Mouse (Mus musculus) heart, embryonic 10.5 days (tissue): Measurements from ENCODE around the gene Epb41l3. TPM values are rescaled to one million over a fixed set of nuclear protein-coding genes. Genes with fewer than 3 reads are reported as not detected.

Experiments used
- DNase-seq: peaks from one replicate; pipeline ENCODE4 v3.0.0-alpha.2; 2017; ENCODE audit warnings: low spot score
- H3K27ac ChIP-seq: fragments of 300-500 bp; sonication (generic); 2 replicates; pipeline ENCODE4 v1.5.1; 2016; ENCODE audit warnings: mild to moderate bottlenecking
- H3K27me3 ChIP-seq: fragments of 300-500 bp; sonication (generic); 2 replicates; pipeline ENCODE4 v1.6.1; 2016; ENCODE audit warnings: mild to moderate bottlenecking; ENCODE audit not compliant: poor library complexity, insufficient read depth, severe bottlenecking
- H3K36me3 ChIP-seq: fragments of 300-500 bp; sonication (generic); 2 replicates; pipeline ENCODE4 v1.6.1; 2016; ENCODE audit warnings: mild to moderate bottlenecking, moderate library complexity
- H3K4me1 ChIP-seq: fragments of 300-500 bp; sonication (generic); 2 replicates; pipeline ENCODE4 v1.6.1; 2016; ENCODE audit warnings: mild to moderate bottlenecking
- H3K4me3 ChIP-seq: fragments of 300-500 bp; sonication (generic); 2 replicates; pipeline ENCODE4 v1.5.1; 2016; ENCODE audit warnings: mild to moderate bottlenecking, moderate library complexity
- H3K9me3 ChIP-seq: fragments of 300-500 bp; sonication (generic); 2 replicates; pipeline ENCODE4 v1.6.1; 2016; ENCODE audit warnings: mild to moderate bottlenecking, moderate library complexity
- WGBS: fragments of 180-500 bp; shearing (Covaris S2); methylation state at CpG from one replicate; pipeline ENCODE4 v1.1.7; 2016; 5-methylcytosine and 5-hydroxymethylcytosine counted together
- polyA plus RNA-seq: library from polyadenylated mRNA; unstranded; fragments of >200 nt; fragmentation: Nextera tagmentation; extraction: Ambion mirVana; gene quantifications from 2 replicates; pipeline ENCODE4 v1.2.1, GENCODE M21; 2016

Epb41l3 gene
- polyA plus RNA-seq, 1 experiment from 2014 or later: 108 TPM

DNA sequence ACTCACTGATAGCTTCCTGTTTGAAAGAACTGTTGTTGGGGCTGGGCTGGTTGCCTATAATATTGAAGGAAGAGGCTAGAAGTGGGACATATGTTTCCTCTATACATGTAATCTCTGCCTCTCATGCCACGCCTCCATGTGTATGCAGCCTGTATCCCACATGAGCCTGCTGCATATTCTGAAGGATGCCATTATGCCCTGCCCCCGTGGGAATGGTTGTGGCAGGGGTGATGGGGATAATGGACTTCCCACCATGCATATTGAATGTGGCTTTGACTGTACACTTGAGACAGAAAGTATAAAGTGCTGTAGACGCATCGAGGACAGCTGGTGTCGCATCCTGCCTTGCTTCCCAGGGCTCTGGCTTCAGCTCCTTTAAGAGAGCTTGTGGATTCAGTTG is 155.9 kb downstream of the Epb41l3 start:
- no peak overlapping the region for H3K4me3 ChIP-seq
- H3K36me3 ChIP-seq: no peaks in the 10 kb centered on the region
- no peak overlapping the region for H3K27ac ChIP-seq
- no peak for DNase-seq
- H3K4me1 ChIP-seq: peaks cover 17% of the 10 kb centered on the region
- H3K9me3 ChIP-seq: no peaks in the 10 kb centered on the region
- 90% methylated on average over 5 of the region's 5 CpGs for whole genome bisulfite sequencing
- no peaks in the 10 kb centered on the region for H3K27me3 ChIP-seq

DNA sequence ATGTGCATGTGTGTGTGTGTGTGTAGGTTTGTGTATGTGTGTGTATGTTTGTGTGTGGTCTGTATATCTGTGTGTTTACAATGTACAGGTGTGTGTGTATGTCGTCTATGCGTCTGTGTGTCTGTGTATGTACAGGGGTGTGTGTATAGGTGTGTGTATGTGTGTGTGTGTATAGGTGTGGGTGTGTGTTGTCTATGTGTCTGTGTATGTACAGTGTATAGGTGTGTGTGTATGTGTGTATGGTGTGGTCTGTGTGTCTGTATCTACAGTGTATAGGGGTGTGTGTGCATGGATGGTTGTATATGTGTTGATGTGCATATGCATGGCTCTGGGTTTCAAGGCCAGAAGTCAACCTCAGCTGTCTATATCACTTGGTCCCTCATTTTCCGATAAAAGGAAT is 161.7 kb downstream of the Epb41l3 start:
- H3K27ac ChIP-seq: no peak overlapping the region
- no peak for DNase-seq
- 90% methylated on average over 3 of the region's 3 CpGs for WGBS
- no peaks in the 10 kb centered on the region for H3K27me3 ChIP-seq
- no peaks in the 10 kb centered on the region for H3K4me1 ChIP-seq
- H3K36me3 ChIP-seq: peaks cover 23% of the 10 kb centered on the region
- no peak overlapping the region for H3K4me3 ChIP-seq
- H3K9me3 ChIP-seq: no peaks in the 10 kb centered on the region

DNA sequence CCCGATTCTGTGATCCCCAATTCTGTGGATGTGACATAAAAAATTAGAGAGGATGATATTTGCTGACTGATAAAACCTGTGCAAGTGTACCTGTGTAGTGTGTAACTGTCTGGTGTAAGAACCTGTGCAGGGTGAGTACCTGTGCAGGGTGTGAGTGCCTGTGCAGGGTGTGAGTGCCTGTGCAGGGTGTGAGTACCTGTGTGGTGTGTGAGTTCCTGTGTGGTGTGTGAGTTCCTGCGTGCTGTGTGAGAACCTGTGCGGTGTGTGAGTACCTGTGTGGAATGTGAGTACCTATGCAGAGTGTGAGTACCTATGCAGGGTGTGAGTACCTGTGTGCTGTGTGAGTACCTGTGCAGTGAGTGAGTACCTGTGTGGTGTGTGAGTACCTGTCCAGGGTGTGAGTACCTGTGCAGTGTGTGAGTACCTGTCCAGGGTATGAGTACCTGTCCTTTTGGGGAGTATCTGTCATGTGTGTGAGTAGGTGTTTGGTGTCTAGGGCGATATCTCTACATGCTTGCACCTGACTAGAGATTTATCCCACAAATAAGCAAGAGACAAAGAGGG is 163.4 kb downstream of the Epb41l3 start:
- Histone ChIP-seq H3K9me3 (no peaks in the 10 kb centered on the region), H3K27me3 (no peaks in the 10 kb centered on the region), H3K4me1 (no peaks in the 10 kb centered on the region), H3K27ac (no peak overlapping the region), H3K36me3 (peaks cover 29% of the 10 kb centered on the region), H3K4me3 (no peak overlapping the region)
- DNase-seq: no peak
- WGBS: 94% methylated on average over 4 of the region's 4 CpGs

GRCm38 (mm10) chr17:69239423-69239822 is 163.9 kb downstream of the Epb41l3 start:
- no peak for DNase-seq
- WGBS: 89% methylated on average over 6 of the region's 6 CpGs
- no peaks in the 10 kb centered on the region for H3K9me3 ChIP-seq
- no peak overlapping the region for H3K4me3 ChIP-seq
- peaks cover 32% of the 10 kb centered on the region for H3K36me3 ChIP-seq
- no peaks in the 10 kb centered on the region for H3K27me3 ChIP-seq
- no peak overlapping the region for H3K27ac ChIP-seq
- H3K4me1 ChIP-seq: no peaks in the 10 kb centered on the region

- Histone ChIP-seq H3K27ac (no peak overlapping the region), H3K27me3 (no peaks in the 10 kb centered on the region), H3K4me1 (no peaks in the 10 kb centered on the region), H3K9me3 (no peaks in the 10 kb centered on the region), H3K4me3 (no peak overlapping the region), H3K36me3 (peaks cover 41% of the 10 kb centered on the region)
- DNase-seq: no peak
- 74% methylated on average over 9 of the region's 9 CpGs for WGBS
Observed at GRCm38 (mm10) chr17:69255834-69256233, 180.4 kb downstream of the Epb41l3 start.

GRCm38 (mm10) chr17:69256441-69256840 is 181.0 kb downstream of the Epb41l3 start:
- 54% methylated on average over 9 of the region's 9 CpGs for WGBS
- H3K27ac ChIP-seq: no peak overlapping the region
- no peaks in the 10 kb centered on the region for H3K4me1 ChIP-seq
- no peaks in the 10 kb centered on the region for H3K27me3 ChIP-seq
- peaks cover 41% of the 10 kb centered on the region for H3K36me3 ChIP-seq
- H3K9me3 ChIP-seq: no peaks in the 10 kb centered on the region
- no peak overlapping the region for H3K4me3 ChIP-seq
- DNase-seq: no peak

DNA sequence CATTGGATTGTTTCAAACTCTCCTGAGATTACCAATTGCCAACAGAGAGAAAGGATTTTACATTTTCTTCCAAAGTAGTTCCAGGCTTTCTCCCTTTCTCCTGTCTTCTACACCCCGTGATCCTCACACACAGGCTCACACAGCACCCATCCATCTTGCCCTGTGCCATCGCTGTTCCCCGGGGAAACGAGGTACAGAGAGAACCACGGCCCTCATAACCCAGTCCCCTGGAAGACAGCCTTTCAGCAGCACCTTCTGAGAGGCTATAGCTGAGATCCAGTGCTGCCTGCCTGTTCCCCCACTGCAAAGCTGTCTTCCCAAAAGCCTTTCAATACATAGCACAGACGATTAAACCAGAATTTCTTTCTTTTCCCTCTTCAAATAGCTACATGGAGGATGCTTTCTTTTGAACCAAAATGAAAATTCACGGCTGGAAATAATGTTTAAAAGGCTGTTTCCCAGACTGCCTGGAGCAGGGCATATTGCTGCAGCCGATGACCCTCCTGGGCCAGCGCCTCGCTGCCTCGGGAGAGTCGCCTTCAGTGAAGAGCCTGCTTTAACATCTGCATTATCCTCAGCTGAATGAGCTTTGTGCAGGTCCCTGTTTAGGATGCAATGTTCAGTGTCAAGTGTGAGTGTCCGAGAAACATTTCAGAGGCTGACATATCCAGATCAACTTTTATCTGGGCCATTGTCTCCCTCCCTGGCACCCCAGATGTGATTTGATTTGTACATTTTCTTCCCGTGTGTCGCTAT is 188.5 kb downstream of the Epb41l3 start:
- Histone ChIP-seq H3K4me3 (no peak overlapping the region), H3K27ac (no peak overlapping the region), H3K9me3 (no peaks in the 10 kb centered on the region), H3K27me3 (no peaks in the 10 kb centered on the region), H3K4me1 (peaks cover 33% of the 10 kb centered on the region), H3K36me3 (peaks cover 33% of the 10 kb centered on the region)
- no peak for DNase-seq
- WGBS: 65% methylated on average over 15 of the region's 15 CpGs

GRCm38 (mm10) chr17:69265171-69265570 is 189.7 kb downstream of the Epb41l3 start:
- WGBS: 13% methylated on average over 4 of the region's 4 CpGs
- no peaks in the 10 kb centered on the region for H3K9me3 ChIP-seq
- DNase-seq: no peak
- no peak overlapping the region for H3K27ac ChIP-seq
- H3K4me1 ChIP-seq: peaks cover 33% of the 10 kb centered on the region
- H3K36me3 ChIP-seq: peaks cover 23% of the 10 kb centered on the region
- no peak overlapping the region for H3K4me3 ChIP-seq
- no peaks in the 10 kb centered on the region for H3K27me3 ChIP-seq

GRCm38 (mm10) chr17:69265759-69266463 is 190.4 kb downstream of the Epb41l3 start:
- H3K36me3 ChIP-seq: peaks cover 26% of the 10 kb centered on the region
- H3K27ac ChIP-seq: peak overlapping the region; percentile 52; the same call in 1 of the 2 replicates
- no peak for DNase-seq
- no peaks in the 10 kb centered on the region for H3K27me3 ChIP-seq
- peaks cover 33% of the 10 kb centered on the region for H3K4me1 ChIP-seq
- H3K9me3 ChIP-seq: no peaks in the 10 kb centered on the region
- WGBS: 37% methylated on average over 17 of the region's 17 CpGs
- H3K4me3 ChIP-seq: no peak overlapping the region

GRCm38 (mm10) chr17:69266936-69267335 is 191.5 kb downstream of the Epb41l3 start:
- no peak overlapping the region for H3K4me3 ChIP-seq
- H3K27ac ChIP-seq: no peak overlapping the region
- whole genome bisulfite sequencing: 58% methylated on average over 5 of the region's 5 CpGs
- no peak for DNase-seq
- peaks cover 25% of the 10 kb centered on the region for H3K36me3 ChIP-seq
- H3K4me1 ChIP-seq: peaks cover 33% of the 10 kb centered on the region
- H3K9me3 ChIP-seq: no peaks in the 10 kb centered on the region
- H3K27me3 ChIP-seq: no peaks in the 10 kb centered on the region

DNA sequence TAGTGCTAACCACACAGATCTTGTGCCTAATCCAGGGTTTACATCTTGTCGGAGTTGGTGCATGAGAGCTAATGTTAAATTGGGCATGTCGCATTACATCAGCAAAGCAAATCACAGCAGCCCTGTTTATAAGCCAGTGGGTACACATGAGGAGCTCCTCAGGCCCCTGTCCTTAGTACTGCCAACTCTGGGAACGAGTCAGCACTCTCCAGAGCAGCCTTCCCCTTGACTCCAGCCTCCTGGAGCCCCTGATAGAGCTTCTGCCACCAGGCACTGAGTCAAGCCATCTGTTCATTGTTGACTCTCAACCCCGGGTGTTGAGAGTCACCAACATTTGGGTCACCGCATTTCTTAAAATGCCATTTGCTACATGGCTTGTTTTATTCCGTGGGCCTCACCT is 192.0 kb downstream of the Epb41l3 start:
- Histone ChIP-seq H3K4me1 (peaks cover 33% of the 10 kb centered on the region), H3K9me3 (no peaks in the 10 kb centered on the region), H3K4me3 (no peak overlapping the region), H3K27me3 (no peaks in the 10 kb centered on the region), H3K36me3 (peaks cover 24% of the 10 kb centered on the region), H3K27ac (no peak overlapping the region)
- no peak for DNase-seq
- 40% methylated on average over 6 of the region's 6 CpGs for WGBS

DNA sequence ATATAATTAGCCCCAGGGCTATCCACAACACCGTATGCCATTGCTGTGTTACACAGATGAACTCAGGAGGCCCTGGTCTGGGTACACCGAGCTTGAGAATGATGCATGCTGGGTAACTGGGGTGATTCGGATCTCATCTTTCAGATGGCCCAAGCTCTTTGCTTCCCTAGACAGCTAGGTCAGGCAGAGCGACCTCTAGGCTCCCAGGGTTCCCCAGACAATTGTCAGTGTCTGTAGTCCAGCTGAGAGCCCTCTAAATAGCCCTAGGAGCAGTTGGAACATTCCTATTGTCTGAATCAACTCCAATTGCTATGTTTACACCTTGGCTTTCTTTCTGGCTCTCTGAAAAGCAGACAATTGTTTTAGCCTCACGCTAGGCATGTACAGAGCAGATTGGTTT is 201.9 kb downstream of the Epb41l3 start:
- no peaks in the 10 kb centered on the region for H3K27me3 ChIP-seq
- no peak overlapping the region for H3K4me3 ChIP-seq
- H3K27ac ChIP-seq: no peak overlapping the region
- H3K4me1 ChIP-seq: no peaks in the 10 kb centered on the region
- no peaks in the 10 kb centered on the region for H3K9me3 ChIP-seq
- H3K36me3 ChIP-seq: peaks cover 47% of the 10 kb centered on the region
- DNase-seq: no peak
- WGBS: 55% methylated on average over 5 of the region's 5 CpGs

- H3K9me3 ChIP-seq: no peaks in the 10 kb centered on the region
- H3K4me1 ChIP-seq: no peaks in the 10 kb centered on the region
- no peak overlapping the region for H3K4me3 ChIP-seq
- WGBS: 93% methylated on average over 13 of the region's 13 CpGs
- peaks cover 81% of the 10 kb centered on the region for H3K36me3 ChIP-seq
- DNase-seq: no peak
- H3K27ac ChIP-seq: no peak overlapping the region
- no peaks in the 10 kb centered on the region for H3K27me3 ChIP-seq
Observed at GRCm38 (mm10) chr17:69284511-69284910, 209.0 kb downstream of the Epb41l3 start.
